Comparison of ENCODE assay signal across 9 mouse cellular contexts in the genomic region with DNA sequence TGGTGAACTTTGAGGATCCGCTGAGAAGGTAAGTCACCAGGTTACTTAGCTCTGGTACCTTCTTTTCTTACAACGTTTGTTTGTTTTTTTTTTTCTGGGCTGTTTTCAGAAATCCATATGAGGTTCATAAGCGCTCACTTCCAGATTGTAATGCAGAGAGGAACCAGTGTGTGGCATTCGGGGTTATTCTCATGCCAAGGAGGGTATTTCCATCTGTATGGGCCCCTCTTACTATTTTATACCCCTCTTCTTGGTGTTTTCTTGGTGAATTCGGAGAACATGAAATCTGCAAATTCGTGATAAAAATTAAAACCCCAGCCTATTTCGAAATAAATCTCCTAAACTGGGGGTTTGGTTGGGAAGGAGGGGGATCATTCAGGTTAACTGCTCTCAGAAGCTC. TPM values are rescaled to one million over a fixed set of nuclear protein-coding genes. Genes with fewer than 3 reads are reported as not detected.
DNase-seq lines count a peak whose midpoint lies in the region; ATAC-seq and TF ChIP-seq lines count a peak whose summit lies in the region.
"Had no signal": no experiment of that assay in that cellular context is flagged by ENCODE, and none has a peak within 500 bp of the region (broad histone marks: within the 10 kb centered on the region; RNA-seq: fewer than 3 reads in every experiment).

No protein-coding gene starts in this region.

- no peak overlapping the region for H3K9ac ChIP-seq in lung, embryonic 14.5 days
- H3K9ac ChIP-seq in embryonic facial prominence, embryonic 12.5 days: no peak overlapping the region
- H3K9ac ChIP-seq in hindbrain, embryonic 16.5 days (ENCODE audit: low read depth, low read length): peak overlapping the region; percentile 57
- H3K9ac ChIP-seq in liver, postnatal 0 days (replicated peaks): no peak overlapping the region

- no peaks in the 10 kb centered on the region for H3K36me3 ChIP-seq in lung, embryonic 14.5 days (ENCODE audit: insufficient read depth)
- no peaks in the 10 kb centered on the region for H3K36me3 ChIP-seq in embryonic facial prominence, embryonic 12.5 days
- H3K36me3 ChIP-seq in hindbrain, embryonic 16.5 days (ENCODE audit: control insufficient read depth, insufficient read depth, low read length): no peaks in the 10 kb centered on the region
- H3K36me3 ChIP-seq in liver, postnatal 0 days (replicated peaks; ENCODE audit: insufficient read depth, low read length): no peaks in the 10 kb centered on the region

- 28% methylated on average over 7 of the region's 7 CpGs for WGBS in lung, embryonic 14.5 days
- WGBS in embryonic facial prominence, embryonic 12.5 days: 10% methylated on average over 7 of the region's 7 CpGs
- WGBS in hindbrain, embryonic 16.5 days: 6% methylated on average over 7 of the region's 7 CpGs
- 24% methylated on average over 7 of the region's 7 CpGs for WGBS in liver, postnatal 0 days (ENCODE audit: insufficient replicate concordance)

- H3K27ac ChIP-seq in lung, embryonic 14.5 days (ENCODE audit: low read depth): no peak overlapping the region
- H3K27ac ChIP-seq in embryonic facial prominence, embryonic 12.5 days: no peak overlapping the region
- H3K27ac ChIP-seq in hindbrain, embryonic 16.5 days (ENCODE audit: low read depth, low read length): peak overlapping the region; percentile 79
- no peak overlapping the region for H3K27ac ChIP-seq in liver, postnatal 0 days (ENCODE audit: low read depth)

- no peak overlapping the region for H3K4me3 ChIP-seq in lung, embryonic 14.5 days (ENCODE audit: low read depth, low read length)
- H3K4me3 ChIP-seq in embryonic facial prominence, embryonic 12.5 days: peak overlapping the region; percentile 31
- H3K4me3 ChIP-seq in hindbrain, embryonic 16.5 days (ENCODE audit: low read length): peak overlapping the region; percentile 44
- H3K4me3 ChIP-seq in liver, postnatal 0 days (ENCODE audit: low read depth, low read length): no peak overlapping the region

- TF ChIP-seq CTCF in lung, embryonic 14.5 days (IDR thresholded peaks at IDR 0.05; ENCODE audit: low read depth): no peak
- TF ChIP-seq CTCF in liver, postnatal 0 days (IDR thresholded peaks at IDR 0.05; ENCODE audit: low read depth): no peak

- H3K9me3 ChIP-seq in lung, embryonic 14.5 days (ENCODE audit: low read depth, low read length): no peaks in the 10 kb centered on the region
- no peaks in the 10 kb centered on the region for H3K9me3 ChIP-seq in embryonic facial prominence, embryonic 12.5 days
- no peaks in the 10 kb centered on the region for H3K9me3 ChIP-seq in hindbrain, embryonic 16.5 days (ENCODE audit: control insufficient read depth, low read length)
- H3K9me3 ChIP-seq in liver, postnatal 0 days (ENCODE audit: low read length): no peaks in the 10 kb centered on the region

- peak; percentile 1 for DNase-seq in lung, embryonic 14.5 days
- DNase-seq in lung, postnatal 14 days: no peak
- DNase-seq in retina, postnatal 1 day: peak; percentile 50
- DNase-seq in liver, postnatal 0 days: no peak
- no peak for DNase-seq in thymus, postnatal 0 days (ENCODE audit: low spot score)
- DNase-seq: kidney, adult 18-20 months had no signal

- H3K4me2 ChIP-seq in lung, embryonic 14.5 days: peak overlapping the region; percentile 54
- H3K4me2 ChIP-seq in embryonic facial prominence, embryonic 12.5 days (replicated peaks): peak overlapping the region; percentile 65
- H3K4me2 ChIP-seq in hindbrain, embryonic 16.5 days (ENCODE audit: low read length): peak overlapping the region; percentile 66
- no peak overlapping the region for H3K4me2 ChIP-seq in liver, postnatal 0 days (ENCODE audit: low read depth, low read length)

- ATAC-seq in lung, embryonic 14.5 days (ENCODE audit: insufficient read depth): no peak
- no peak for ATAC-seq in embryonic facial prominence, embryonic 12.5 days (ENCODE audit: insufficient number of reproducible peaks, insufficient read depth, low FRiP score, low TSS enrichment)
- no peak for ATAC-seq in hindbrain, embryonic 16.5 days
- no peak for ATAC-seq in liver, postnatal 0 days
- ATAC-seq: lung, postnatal 0 days had no signal

- no peaks in the 10 kb centered on the region for H3K27me3 ChIP-seq in lung, embryonic 14.5 days (ENCODE audit: insufficient read depth, low read length)
- H3K27me3 ChIP-seq in embryonic facial prominence, embryonic 12.5 days: no peaks in the 10 kb centered on the region
- H3K27me3 ChIP-seq in hindbrain, embryonic 16.5 days (replicated peaks; ENCODE audit: control insufficient read depth, insufficient read depth, low read length): no peaks in the 10 kb centered on the region
- H3K27me3 ChIP-seq in liver, postnatal 0 days (ENCODE audit: insufficient read depth, low read length): no peaks in the 10 kb centered on the region

- H3K4me1 ChIP-seq in lung, embryonic 14.5 days (ENCODE audit: insufficient read depth): no peaks in the 10 kb centered on the region
- peaks cover 6% of the 10 kb centered on the region; the same call in 1 of the 2 replicates for H3K4me1 ChIP-seq in embryonic facial prominence, embryonic 12.5 days
- H3K4me1 ChIP-seq in hindbrain, embryonic 16.5 days (ENCODE audit: control insufficient read depth, insufficient read depth, low read depth, low read length): no peaks in the 10 kb centered on the region; the same call in none of the 2 replicates
- H3K4me1 ChIP-seq in liver, postnatal 0 days (ENCODE audit: insufficient read depth): no peaks in the 10 kb centered on the region

- TF ChIP-seq EP300 in liver, postnatal 0 days (IDR thresholded peaks at IDR 0.05; ENCODE audit: low read depth): no peak

RNA-seq across cellular contexts. Expression of gene Lrrc4c, which starts 0.6 kb away (rescaled TPM):
- polyA plus RNA-seq in lung, embryonic 14.5 days (2014; fragmentation: Nextera tagmentation; extraction: Ambion mirVana): 0.64 and 0.66 TPM in 2 replicates
- polyA plus RNA-seq in embryonic facial prominence, embryonic 12.5 days (2016; fragmentation: Nextera tagmentation; extraction: Ambion mirVana): 4.0 and 4.8 TPM in 2 replicates
- polyA plus RNA-seq in hindbrain, embryonic 16.5 days (2015; fragmentation: Nextera tagmentation; extraction: Ambion mirVana): 41.0 and 42.5 TPM in 2 replicates
- 0.27 and 0.36 TPM in 2 replicates for polyA plus RNA-seq in liver, postnatal 0 days (2015; fragmentation: Nextera tagmentation; extraction: Ambion mirVana)
- 0.30 and 0.53 TPM in 2 replicates for polyA plus RNA-seq in thymus, postnatal 0 days (2015; fragmentation: Nextera tagmentation; extraction: Ambion mirVana)

Comparison
In these comparisons a context has a peak if more than half of its experiments do, and no peak if none do; other contexts are left out.
1. DNase-seq: peak in lung, embryonic 14.5 days (single experiment) and retina, postnatal 1 day (single experiment); none in lung, postnatal 14 days (single experiment), liver, postnatal 0 days (single experiment) and thymus, postnatal 0 days (single experiment).
2. H3K4me3 ChIP-seq: peak in embryonic facial prominence, embryonic 12.5 days (single experiment) and hindbrain, embryonic 16.5 days (single experiment); none in lung, embryonic 14.5 days (single experiment) and liver, postnatal 0 days (single experiment).